Mouse (Mus musculus) kidney, embryonic 15.5 days (tissue): Measurements from ENCODE around the gene Elmo3. TPM values are rescaled to one million over a fixed set of nuclear protein-coding genes. Genes with fewer than 3 reads are reported as not detected.
A peak's percentile ranks its signal among the peaks of the same experiment; 100 is the strongest.

Experiments
- ATAC-seq: fragments of 200-750 bp; cut with Nextera tagmentation; replicated peaks from 2 replicates; pipeline ENCODE4 v1.8.0; 2017; ENCODE audit warnings: moderate TSS enrichment; ENCODE audit not compliant: low FRiP score
- H3K27ac ChIP-seq: fragments of 300-500 bp; sonication (generic); 2 replicates; pipeline ENCODE4 v1.5.1; 2015; ENCODE audit warnings: mild to moderate bottlenecking, inconsistent platforms
- H3K27me3 ChIP-seq: fragments of 300-500 bp; sonication (generic); 2 replicates; pipeline ENCODE4 v1.6.1; 2015; ENCODE audit warnings: inconsistent platforms
- H3K36me3 ChIP-seq: fragments of 300-500 bp; sonication (generic); 2 replicates; pipeline ENCODE4 v1.6.1; 2015; ENCODE audit warnings: inconsistent platforms
- H3K4me1 ChIP-seq: fragments of 300-500 bp; sonication (generic); 2 replicates; pipeline ENCODE4 v1.6.1; 2015; ENCODE audit warnings: inconsistent platforms
- H3K4me2 ChIP-seq: fragments of 300-500 bp; sonication (generic); 2 replicates; pipeline ENCODE4 v1.6.1; 2015; ENCODE audit warnings: moderate library complexity, mild to moderate bottlenecking, inconsistent platforms
- H3K4me3 ChIP-seq: fragments of 300-500 bp; sonication (generic); replicated peaks from 2 replicates; pipeline ENCODE4 v1.5.1; 2015; ENCODE audit warnings: mild to moderate bottlenecking, inconsistent platforms
- H3K9ac ChIP-seq: fragments of 300-500 bp; sonication (generic); 2 replicates; pipeline ENCODE4 v1.6.1; 2015; ENCODE audit warnings: mild to moderate bottlenecking, inconsistent platforms
- H3K9me3 ChIP-seq: fragments of 300-500 bp; sonication (generic); replicated peaks from 2 replicates; pipeline ENCODE4 v1.6.1; 2016; ENCODE audit warnings: inconsistent platforms
- WGBS: fragments of 180-500 bp; shearing (Covaris S2); methylation state at CpG from one replicate; pipeline ENCODE4 v1.1.7; 2015; ENCODE audit warnings: mixed read lengths; 5-methylcytosine and 5-hydroxymethylcytosine counted together
- microRNA counts: library from miRNA; unstranded; fragments of <30 nt; microRNA quantifications from one replicate; lab custom pipeline; 2016
- microRNA-seq: library from miRNA; unstranded; fragments of <30 nt; microRNA quantifications from one replicate; pipeline ENCODE4, GENCODE M21; 2016
- polyA plus RNA-seq: library from polyadenylated mRNA; unstranded; fragments of >200 nt; fragmentation: Nextera tagmentation; extraction: Ambion mirVana; gene quantifications from 2 replicates; pipeline ENCODE4 v1.2.1, GENCODE M21; 2015

Elmo3 gene
- polyA plus RNA-seq, 1 experiment from 2014 or later, result 11.5 TPM

- Histone ChIP-seq H3K4me1 (peaks cover 35% of the 10 kb centered on the region), H3K9me3 (no peaks in the 10 kb centered on the region)
- no peak for ATAC-seq
Measured at GRCm38 (mm10) chr8:105354549-105354948, 49.1 kb downstream of the Elmo3 start.

DNA sequence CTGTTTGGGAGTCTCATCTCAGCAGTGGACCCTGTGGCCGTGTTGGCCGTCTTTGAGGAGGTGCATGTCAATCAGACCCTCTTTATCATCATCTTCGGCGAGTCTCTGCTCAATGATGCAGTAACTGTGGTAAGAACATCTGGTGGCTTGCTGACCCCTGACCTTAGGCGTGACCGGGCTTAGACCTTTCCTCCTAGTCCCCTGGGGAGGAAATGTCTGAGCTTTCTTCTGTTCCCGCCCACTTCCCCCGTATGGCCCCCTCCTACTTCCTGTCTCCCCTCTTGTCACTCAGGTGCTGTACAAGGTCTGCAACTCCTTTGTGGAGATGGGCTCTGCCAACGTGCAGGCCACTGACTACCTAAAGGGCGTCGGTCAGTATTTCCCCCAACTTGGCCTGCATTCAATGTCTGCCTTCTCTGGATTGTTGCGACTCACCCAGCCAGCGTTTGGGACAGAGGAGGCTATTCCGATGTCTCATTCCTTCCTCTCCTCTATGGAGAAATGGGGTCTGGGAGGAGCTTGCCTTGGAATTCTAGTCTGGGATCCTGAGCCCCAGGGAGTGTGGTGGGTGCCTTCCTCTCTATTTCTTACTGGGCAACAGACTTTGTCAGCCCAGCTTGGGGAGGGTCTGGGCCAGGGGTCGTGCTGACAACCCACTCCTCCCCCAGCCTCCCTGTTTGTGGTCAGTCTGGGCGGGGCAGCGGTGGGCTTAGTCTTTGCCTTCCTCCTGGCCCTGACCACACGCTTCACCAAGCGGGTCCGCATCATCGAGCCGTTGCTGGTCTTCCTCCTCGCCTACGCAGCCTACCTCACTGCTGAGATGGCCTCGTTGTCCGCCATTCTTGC lies 50.0 kb downstream of the Elmo3 start:
- Histone ChIP-seq H3K27me3 (peaks cover 9% of the 10 kb centered on the region; the same call in 1 of the 2 replicates), H3K4me3 (no peak overlapping the region), H3K9ac (no peak overlapping the region), H3K36me3 (0 out of 2 replicates have a peak, but pooled peaks cover 3% of the 10 kb centered on the region), H3K27ac (0 out of 2 replicates have a peak overlapping the region, but pooled peaks have one; percentile 3), H3K4me2 (no peak overlapping the region), H3K9me3 (no peaks in the 10 kb centered on the region), H3K4me1 (peaks cover 32% of the 10 kb centered on the region)
- 56% methylated on average over 26 of the region's 26 CpGs for WGBS
- no peak for ATAC-seq

More at GRCm38 (mm10) chr8:105354549-105354948, 49.1 kb downstream of the Elmo3 start:
- Histone ChIP-seq H3K27me3 (peaks cover 16% of the 10 kb centered on the region), H3K4me2 (no peak overlapping the region), H3K4me3 (no peak overlapping the region), H3K27ac (0 out of 2 replicates have a peak overlapping the region, but pooled peaks have one; percentile 3), H3K36me3 (0 out of 2 replicates have a peak, but pooled peaks cover 3% of the 10 kb centered on the region), H3K9ac (no peak overlapping the region)
- 87% methylated on average over 4 of the region's 4 CpGs for WGBS

DNA sequence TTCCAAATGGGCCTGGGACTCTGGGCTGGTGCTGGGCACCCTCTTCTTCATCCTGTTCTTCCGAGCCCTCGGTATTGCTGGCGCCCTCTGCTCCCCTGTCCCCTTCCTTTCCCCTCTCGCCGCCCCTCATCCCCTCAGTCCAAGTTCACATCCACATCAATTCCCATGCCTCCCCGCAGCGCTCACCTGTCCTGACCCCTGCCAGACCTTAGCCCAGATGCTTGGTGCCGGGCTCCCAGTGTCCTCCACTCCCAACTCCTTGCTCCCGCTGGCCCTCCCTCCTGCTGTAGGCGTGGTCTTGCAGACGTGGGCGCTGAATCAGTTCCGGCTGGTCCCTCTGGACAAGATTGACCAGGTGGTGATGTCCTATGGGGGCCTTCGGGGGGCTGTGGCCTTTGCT lies 51.3 kb downstream of the Elmo3 start:
- peaks cover 32% of the 10 kb centered on the region for H3K4me1 ChIP-seq
- no peak for ATAC-seq
- no peak overlapping the region for H3K9ac ChIP-seq
- H3K4me2 ChIP-seq, result no peak overlapping the region
- H3K9me3 ChIP-seq, result no peaks in the 10 kb centered on the region
- H3K36me3 ChIP-seq, result 0 out of 2 replicates have a peak, but pooled peaks cover 3% of the 10 kb centered on the region
- H3K27ac ChIP-seq, result no peak overlapping the region
- H3K4me3 ChIP-seq, result no peak overlapping the region
- no peaks in the 10 kb centered on the region for H3K27me3 ChIP-seq
- WGBS, result 81% methylated on average over 14 of the region's 14 CpGs

DNA sequence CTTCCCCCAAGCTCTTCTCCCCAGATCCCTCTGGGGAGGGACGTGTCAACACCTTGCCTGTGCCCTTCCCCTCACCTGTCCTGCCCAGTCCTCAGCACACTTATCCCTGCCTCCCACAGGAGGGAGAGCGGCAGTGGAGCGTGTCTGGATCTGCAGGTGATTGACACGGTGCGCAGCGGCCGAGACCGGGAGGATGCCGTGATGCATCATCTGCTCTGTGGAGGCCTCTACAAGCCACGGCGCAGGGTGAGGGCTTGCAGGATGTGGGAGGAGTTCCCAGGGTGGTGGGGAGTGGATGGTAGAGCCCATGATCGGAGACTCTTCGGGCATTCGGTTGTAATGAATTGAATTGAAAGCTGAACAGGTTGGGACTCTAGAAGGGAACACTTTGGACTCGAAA lies 53.8 kb downstream of the Elmo3 start:
- no peaks in the 10 kb centered on the region for H3K27me3 ChIP-seq
- ATAC-seq, result peak; percentile 49; the same call in 1 of the 2 replicates
- H3K9ac ChIP-seq, result 0 out of 2 replicates have a peak overlapping the region, but pooled peaks have one; percentile 2
- H3K9me3 ChIP-seq, result no peaks in the 10 kb centered on the region
- H3K4me3 ChIP-seq, result no peak overlapping the region
- WGBS, result 51% methylated on average over 15 of the region's 15 CpGs
- H3K27ac ChIP-seq, result no peak overlapping the region
- H3K36me3 ChIP-seq, result 0 out of 2 replicates have a peak, but pooled peaks cover 3% of the 10 kb centered on the region
- peak overlapping the region; percentile 22; the same call in 1 of the 2 replicates for H3K4me2 ChIP-seq
- H3K4me1 ChIP-seq, result peaks cover 41% of the 10 kb centered on the region

- no peak; the same call in 1 of the 2 replicates for ATAC-seq
- 0 out of 2 replicates have a peak, but pooled peaks cover 3% of the 10 kb centered on the region for H3K36me3 ChIP-seq
- no peak overlapping the region for H3K4me3 ChIP-seq
- no peaks in the 10 kb centered on the region for H3K27me3 ChIP-seq
- H3K9me3 ChIP-seq, result no peaks in the 10 kb centered on the region
- H3K4me2 ChIP-seq, result no peak overlapping the region
- 41% methylated on average over 4 of the region's 4 CpGs for WGBS
- H3K9ac ChIP-seq, result 0 out of 2 replicates have a peak overlapping the region, but pooled peaks have one; percentile 2
- H3K4me1 ChIP-seq, result peaks cover 41% of the 10 kb centered on the region
- H3K27ac ChIP-seq, result no peak overlapping the region
Measured at GRCm38 (mm10) chr8:105359646-105360045, 54.2 kb downstream of the Elmo3 start.

MicroRNAs encoded within 50 kb of the gene (microRNA counts, 519-probe panel; counts per million panel counts)
- 1,351 counts per million, percentile 6 among the panel's probes with 10 or more counts for microRNA mmu-miR-328 (lab: Ali Mortazavi, UCI)

Small RNA genes lying within 50 kb of the gene (microRNA-seq; reads per million reads assigned to microRNA genes)
- gene Gm27320 (not detected), gene Mir328 (167 reads per million, percentile 63 among the genes with 10 or more reads in this experiment)

Other genes with a start within 250 kb of the Elmo3 start
- gene Ces3b, start 221.8 kb upstream of the Elmo3 start, polyA plus RNA-seq, result not detected in 2 replicates
- gene Ces4a, start 173.8 kb upstream of the Elmo3 start, polyA plus RNA-seq, result not detected in 2 replicates
- 67.7 and 73.2 TPM in 2 replicates for gene Cbfb, start 134.9 kb upstream of the Elmo3 start, polyA plus RNA-seq
- gene D230025D16Rik, start 80.5 kb upstream of the Elmo3 start, polyA plus RNA-seq, result 23.8 and 25.2 TPM in 2 replicates
- 9.6 and 13.5 TPM in 2 replicates for gene B3gnt9, start 50.4 kb upstream of the Elmo3 start, polyA plus RNA-seq
- gene Tradd, start 41.0 kb upstream of the Elmo3 start, polyA plus RNA-seq, result 20.0 and 24.2 TPM in 2 replicates
- 2.3 and 2.7 TPM in 2 replicates for gene Fbxl8, start 41.0 kb upstream of the Elmo3 start, polyA plus RNA-seq
- gene Hsf4, start 35.8 kb upstream of the Elmo3 start, polyA plus RNA-seq, result 0.12 and 0.13 TPM in 2 replicates
- 0.84 and 1.1 TPM in 2 replicates for gene Nol3, start 29.5 kb upstream of the Elmo3 start, polyA plus RNA-seq
- gene 4931428F04Rik, start 15.7 kb upstream of the Elmo3 start, polyA plus RNA-seq, result 10.6 and 12.6 TPM in 2 replicates
- 21.6 and 25.4 TPM in 2 replicates for gene Exoc3l, start 9.5 kb upstream of the Elmo3 start, polyA plus RNA-seq
- 88.8 and 103 TPM in 2 replicates for gene E2f4, start 7.9 kb upstream of the Elmo3 start, polyA plus RNA-seq
- 2.2 and 2.6 TPM in 2 replicates for gene Lrrc29, start 20.7 kb downstream of the Elmo3 start, polyA plus RNA-seq
- 119 and 125 TPM in 2 replicates for gene Tmem208, start 20.8 kb downstream of the Elmo3 start, polyA plus RNA-seq
- 3.5 TPM in 2 replicates for gene Fhod1, start 42.4 kb downstream of the Elmo3 start, polyA plus RNA-seq
- 2.5 and 2.9 TPM in 2 replicates for gene Slc9a5, start 43.2 kb downstream of the Elmo3 start, polyA plus RNA-seq
- gene Plekhg4, start 67.7 kb downstream of the Elmo3 start, polyA plus RNA-seq, result 0.39 and 0.50 TPM in 2 replicates
- not detected in 2 replicates for gene Kctd19, start 107.9 kb downstream of the Elmo3 start, polyA plus RNA-seq
- 0.18 and 0.22 TPM in 2 replicates for gene Lrrc36, start 108.0 kb downstream of the Elmo3 start, polyA plus RNA-seq
- gene Tppp3, start 165.9 kb downstream of the Elmo3 start, polyA plus RNA-seq, result 30.7 and 38.3 TPM in 2 replicates
- 39.2 and 43.7 TPM in 2 replicates for gene Zdhhc1, start 191.3 kb downstream of the Elmo3 start, polyA plus RNA-seq
- 30.0 and 35.6 TPM in 2 replicates for gene Hsd11b2, start 213.2 kb downstream of the Elmo3 start, polyA plus RNA-seq